In the genomic region with DNA sequence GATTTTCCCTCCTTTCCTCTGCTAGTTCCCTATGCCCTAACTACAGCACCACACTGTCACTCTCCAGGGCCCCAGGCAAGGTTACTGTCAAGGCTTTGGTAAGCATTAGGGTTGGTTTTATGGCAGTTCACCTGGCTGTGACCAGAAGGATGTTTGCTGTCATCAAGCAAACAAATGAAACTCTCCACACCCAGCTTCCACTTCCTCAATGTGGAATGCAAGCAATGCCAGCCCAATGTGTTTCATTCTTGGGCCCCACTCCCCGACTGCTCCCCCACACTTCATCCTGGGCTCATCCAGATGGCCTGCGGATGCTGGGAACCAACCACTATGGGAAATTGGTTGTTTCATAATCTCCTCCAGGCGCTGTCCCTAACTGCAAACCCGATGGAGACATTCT, we compare ENCODE assay signal across 16 mouse cellular contexts.
A peak's percentile ranks its signal among the peaks of the same experiment; 100 is the strongest.
DNase-seq lines count a peak whose midpoint lies in the region; ATAC-seq and TF ChIP-seq lines count a peak whose summit lies in the region.
"Had no signal": no experiment of that assay in that cellular context is flagged by ENCODE, and none has a peak within 500 bp of the region (broad histone marks: within the 10 kb centered on the region; RNA-seq: fewer than 3 reads in every experiment).

No protein-coding gene starts in this region.

- H3K9ac ChIP-seq in CH12.LX (ENCODE audit: insufficient read depth, low read depth), result no peak overlapping the region
- H3K9ac ChIP-seq: embryonic facial prominence, embryonic 15.5 days; kidney, embryonic 15.5 days had no signal

- H3K36me3 ChIP-seq in CH12.LX (replicated peaks in 1 of 2; ENCODE audit: control insufficient read depth in 1 of 2, insufficient read depth in 1 of 2, low read length in 1 of 2), result no peaks in the 10 kb centered on the region
- H3K36me3 ChIP-seq: embryonic facial prominence, embryonic 15.5 days; kidney, embryonic 15.5 days; midbrain, embryonic 10.5 days had no signal

- DNase-seq in left cerebral cortex, adult 2 months (ENCODE audit: extremely low spot score in 1 of 2, low spot score in 2 of 2), result peak in 1 of 2 experiments; percentile 41
- DNase-seq in left cerebral cortex, postnatal 4 days, result no peak
- peak; percentile 6 for DNase-seq in CH12.LX (ENCODE audit: extremely low read depth)
- no peak for DNase-seq in T-cell, adult 2 months (ENCODE audit: low spot score)
- DNase-seq: adrenal gland, postnatal 14 days; cerebellum, postnatal 36 days; gastrocnemius, postnatal 36 days; thymus, postnatal 25 days had no signal

- H3K9me3 ChIP-seq in CH12.LX (replicated peaks; ENCODE audit: low read length), result no peaks in the 10 kb centered on the region
- H3K9me3 ChIP-seq: embryonic facial prominence, embryonic 15.5 days; kidney, embryonic 15.5 days; midbrain, embryonic 10.5 days had no signal

- no peak for TF ChIP-seq CTCF in left cerebral cortex, adult 2 months (IDR thresholded peaks at IDR 0.05)
- TF ChIP-seq CTCF in CH12.LX (conservative IDR thresholded peaks at IDR 0.05 in 1 of 2, IDR thresholded peaks at IDR 0.05 in 1 of 2; ENCODE audit: low read depth in 2 of 2, low read length in 2 of 2), result no peak

- in situ Hi-C loops in CH12.LX (cut with MboI; ENCODE audit: low pct_ligation_motif_present, low pct_unique_long_range_greater_than_20kb, low sequenced_read_pairs), result no loop called here

- H3K27me3 ChIP-seq in CH12.LX (replicated peaks), result no peaks in the 10 kb centered on the region
- H3K27me3 ChIP-seq: embryonic facial prominence, embryonic 15.5 days had no signal

- H3K79me2 ChIP-seq in CH12.LX (replicated peaks; ENCODE audit: control insufficient read depth, extremely low read depth, insufficient read depth, poor library complexity, severe bottlenecking), result no peaks in the 10 kb centered on the region

- dilution Hi-C loops in CH12.LX (cut with MboI; ENCODE audit: extremely low pct_ligation_motif_present, extremely low pct_unique_long_range_greater_than_20kb, low sequenced_read_pairs), result no loop called here

- peak overlapping the region; percentile 19; the same call in 1 of the 2 replicates for H3K4me2 ChIP-seq in CH12.LX (ENCODE audit: insufficient read depth, low read depth, poor library complexity, severe bottlenecking)
- H3K4me2 ChIP-seq: embryonic facial prominence, embryonic 15.5 days; kidney, embryonic 15.5 days had no signal

- H3K4me3 ChIP-seq in left cerebral cortex, adult 2 months, result no peak overlapping the region
- no peak overlapping the region for H3K4me3 ChIP-seq in CH12.LX (replicated peaks in 1 of 3; ENCODE audit: low read depth in 2 of 3, low read length in 2 of 3, poor library complexity in 1 of 3)
- H3K4me3 ChIP-seq: embryonic facial prominence, embryonic 15.5 days; kidney, embryonic 15.5 days; midbrain, embryonic 10.5 days had no signal

- intact Hi-C loops in left cerebral cortex, adult 2 months (cut with DNase I), result no loop called here
- intact Hi-C loops in left cerebral cortex, postnatal 4 days (cut with DNase I), result no loop called here

- peak overlapping the region; percentile 81 for H3K27ac ChIP-seq in left cerebral cortex, adult 2 months
- no peak overlapping the region for H3K27ac ChIP-seq in CH12.LX (ENCODE audit: insufficient read depth, low read depth)
- H3K27ac ChIP-seq: embryonic facial prominence, embryonic 15.5 days; kidney, embryonic 15.5 days; midbrain, embryonic 10.5 days had no signal

- peak; percentile 82 for ATAC-seq in granulocyte monocyte progenitor cell, adult 5-6 weeks (replicated peaks; ENCODE audit: poor library complexity, severe bottlenecking)
- peak; percentile 58 for ATAC-seq in megakaryocyte progenitor cell, adult 5-6 weeks (replicated peaks; ENCODE audit: poor library complexity)
- ATAC-seq in megakaryocyte-erythroid progenitor cell, adult 5-6 weeks (replicated peaks; ENCODE audit: low FRiP score, low TSS enrichment, poor library complexity, severe bottlenecking), result no peak
- ATAC-seq: forebrain, embryonic 14.5 days; hindbrain, embryonic 16.5 days had no signal

- peaks cover 21 to 30% of the 10 kb centered on the region in 2 experiments for H3K4me1 ChIP-seq in CH12.LX (ENCODE audit: control insufficient read depth in 1 of 2, insufficient read depth in 2 of 2)
- H3K4me1 ChIP-seq: midbrain, embryonic 10.5 days had no signal

- TF ChIP-seq EP300 in CH12.LX (IDR thresholded peaks at IDR 0.05; ENCODE audit: low read length), result no peak

- TF ChIP-seq POLR2A in CH12.LX (IDR thresholded peaks at IDR 0.05; ENCODE audit: low read depth, low read length), result no peak

- no peak for TF ChIP-seq RAD21 in CH12.LX (IDR thresholded peaks at IDR 0.05; ENCODE audit: low read depth, low read length)

TF ChIP-seq in CH12.LX, 34 proteins besides CTCF, POLR2A, EP300 and RAD21:
- TF ChIP-seq E2F4 (IDR thresholded peaks at IDR 0.05; ENCODE audit: insufficient replicate concordance, low read depth, low read length), result no peak
- TF ChIP-seq ELF1 (IDR thresholded peaks at IDR 0.05; ENCODE audit: low read depth, low read length), result no peak
- TF ChIP-seq NRF1 (IDR thresholded peaks at IDR 0.05; ENCODE audit: low read depth, low read length), result no peak
- no peak for TF ChIP-seq POLR2AphosphoS2 (IDR thresholded peaks at IDR 0.05; ENCODE audit: low read depth, low read length)
- no peak for TF ChIP-seq ZKSCAN1 (IDR thresholded peaks at IDR 0.05; ENCODE audit: borderline replicate concordance, low read depth, low read length)
- TF ChIP-seq JUND (conservative IDR thresholded peaks at IDR 0.05; ENCODE audit: low read depth, low read length), result no peak
TF ChIP-seq in CH12.LX: peak in this region for 0.
